Mouse (Mus musculus) midbrain, postnatal 0 days (tissue): ENCODE data around the gene Plp2. TPM values are rescaled to one million over a fixed set of nuclear protein-coding genes. Genes with fewer than 3 reads are reported as not detected.

Source experiments
- ATAC-seq: fragments of 200-750 bp; cut with Nextera tagmentation; 2 replicates; pipeline ENCODE4 v1.8.0; 2017; ENCODE audit warnings: moderate number of reproducible peaks, mild to moderate bottlenecking, moderate TSS enrichment, moderate library complexity; ENCODE audit not compliant: low FRiP score
- DNase-seq: peaks from one replicate; pipeline ENCODE4 v3.0.0-alpha.2; 2015; ENCODE audit warnings: low spot score
- H3K27ac ChIP-seq: fragments of 300-500 bp; sonication (generic); 2 replicates; pipeline ENCODE4 v1.5.1; 2014; ENCODE audit warnings: low read depth, mild to moderate bottlenecking, low read length, mixed read lengths
- H3K27me3 ChIP-seq: fragments of 300-500 bp; sonication (generic); 2 replicates; pipeline ENCODE4 v1.6.1; 2014; ENCODE audit warnings: low read length, control low read depth, mixed read lengths; ENCODE audit not compliant: insufficient read depth
- H3K36me3 ChIP-seq: fragments of 300-500 bp; sonication (generic); 2 replicates; pipeline ENCODE4 v1.6.1; 2014; ENCODE audit warnings: low read length, control low read depth, mixed read lengths; ENCODE audit not compliant: insufficient read depth
- H3K4me1 ChIP-seq: fragments of 300-500 bp; sonication (generic); 2 replicates; pipeline ENCODE4 v1.6.1; 2014; ENCODE audit warnings: mild to moderate bottlenecking, control low read depth, antibody characterized with exemption, low read length, mixed read lengths; ENCODE audit not compliant: insufficient read depth
- H3K4me2 ChIP-seq: fragments of 300-500 bp; sonication (generic); 2 replicates; pipeline ENCODE4 v1.6.1; 2014; ENCODE audit warnings: low read depth, mild to moderate bottlenecking, low read length, mixed read lengths; ENCODE audit not compliant: poor library complexity, severe bottlenecking
- H3K4me3 ChIP-seq: fragments of 300-500 bp; sonication (generic); 2 replicates; pipeline ENCODE4 v1.5.1; 2014; ENCODE audit warnings: low read depth, mild to moderate bottlenecking, low read length, moderate library complexity
- H3K9ac ChIP-seq: fragments of 300-500 bp; sonication (generic); replicated peaks from 2 replicates; pipeline ENCODE4 v1.6.1; 2014; ENCODE audit warnings: mild to moderate bottlenecking, low read length, moderate library complexity, mixed read lengths; ENCODE audit not compliant: poor library complexity, severe bottlenecking
- H3K9me3 ChIP-seq: fragments of 300-500 bp; sonication (generic); 2 replicates; pipeline ENCODE4 v1.6.1; 2016; ENCODE audit warnings: low read length, control low read depth
- CTCF ChIP-seq: IDR thresholded peaks from 2 replicates; pipeline ENCODE4 v1.5.1; 2016; ENCODE audit warnings: antibody characterized with exemption, mild to moderate bottlenecking
- WGBS: fragments of 180-500 bp; shearing (Covaris S2); extraction: QIAGEN DNeasy Blood & Tissue Kit; methylation state at CpG from one replicate; pipeline ENCODE4 v1.1.7; 2014; 5-methylcytosine and 5-hydroxymethylcytosine counted together
- polyA plus RNA-seq: library from polyadenylated mRNA; unstranded; fragments of >200 nt; fragmentation: Nextera tagmentation; extraction: Ambion mirVana; gene quantifications from 2 replicates; pipeline ENCODE4 v1.2.1, GENCODE M21; 2015
- total RNA-seq: library from RNA; depleted of rRNA; stranded (reverse); fragments of >200 nt; gene quantifications from 2 replicates; pipeline ENCODE4 v1.2.3, GENCODE M21; 2014; rRNA removed

Plp2 gene
- total and polyA plus RNA-seq, 2 experiments from 2014 or later = 16.4 to 18.9 TPM

DNA sequence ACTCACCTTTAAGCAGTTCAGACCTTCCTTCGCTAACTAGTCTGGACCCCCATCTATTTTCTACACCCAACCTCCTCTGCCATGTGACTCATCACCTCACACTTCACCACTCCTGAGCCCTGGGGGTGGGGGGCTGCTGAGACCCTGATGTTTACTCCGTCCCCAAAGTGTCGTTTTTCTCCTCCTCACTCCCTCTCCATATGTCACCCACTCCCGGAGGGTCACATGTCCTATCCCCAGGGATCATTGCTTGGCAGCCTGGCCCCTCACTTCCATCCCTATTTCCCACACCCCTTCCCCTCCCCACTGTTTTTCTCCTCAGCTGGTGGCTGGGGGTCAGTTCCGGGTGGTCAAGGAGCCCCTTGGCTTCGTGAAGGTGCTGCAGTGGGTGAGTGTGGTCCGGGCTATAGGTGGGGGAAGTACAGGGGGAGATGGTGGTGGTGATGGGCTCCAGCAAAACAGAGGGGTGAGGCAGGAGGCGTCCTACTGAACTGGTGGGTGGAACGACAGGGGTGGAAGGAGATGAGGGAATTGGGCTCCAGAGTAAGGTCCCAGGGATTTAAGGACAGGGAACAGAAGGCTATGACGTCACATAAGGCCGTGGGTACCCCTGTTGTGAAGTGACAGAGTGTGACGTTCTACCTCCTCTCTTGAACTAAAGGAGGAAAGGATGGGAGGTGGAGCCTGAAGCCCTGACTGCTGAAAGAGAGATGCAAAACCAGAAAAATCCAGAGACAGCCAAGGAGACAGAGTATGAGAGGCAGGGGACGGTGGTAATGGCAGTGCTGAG lies 31.5 kb downstream of the Plp2 start:
- DNase-seq = peak; percentile 44
- Histone ChIP-seq H3K4me3 (peak overlapping the region; percentile 49), H3K36me3 (peaks cover 6% of the 10 kb centered on the region; the same call in 1 of the 2 replicates), H3K27ac (peak overlapping the region; percentile 72; the same call in 1 of the 2 replicates), H3K9ac (peak overlapping the region; percentile 80), H3K4me2 (peak overlapping the region; percentile 57), H3K9me3 (no peaks in the 10 kb centered on the region), H3K4me1 (no peaks in the 10 kb centered on the region), H3K27me3 (no peaks in the 10 kb centered on the region)
- 23% methylated on average over 13 of the region's 13 CpGs for WGBS
- peak; percentile 24; the same call in 1 of the 2 replicates for ATAC-seq
- TF ChIP-seq CTCF = no peak

DNA sequence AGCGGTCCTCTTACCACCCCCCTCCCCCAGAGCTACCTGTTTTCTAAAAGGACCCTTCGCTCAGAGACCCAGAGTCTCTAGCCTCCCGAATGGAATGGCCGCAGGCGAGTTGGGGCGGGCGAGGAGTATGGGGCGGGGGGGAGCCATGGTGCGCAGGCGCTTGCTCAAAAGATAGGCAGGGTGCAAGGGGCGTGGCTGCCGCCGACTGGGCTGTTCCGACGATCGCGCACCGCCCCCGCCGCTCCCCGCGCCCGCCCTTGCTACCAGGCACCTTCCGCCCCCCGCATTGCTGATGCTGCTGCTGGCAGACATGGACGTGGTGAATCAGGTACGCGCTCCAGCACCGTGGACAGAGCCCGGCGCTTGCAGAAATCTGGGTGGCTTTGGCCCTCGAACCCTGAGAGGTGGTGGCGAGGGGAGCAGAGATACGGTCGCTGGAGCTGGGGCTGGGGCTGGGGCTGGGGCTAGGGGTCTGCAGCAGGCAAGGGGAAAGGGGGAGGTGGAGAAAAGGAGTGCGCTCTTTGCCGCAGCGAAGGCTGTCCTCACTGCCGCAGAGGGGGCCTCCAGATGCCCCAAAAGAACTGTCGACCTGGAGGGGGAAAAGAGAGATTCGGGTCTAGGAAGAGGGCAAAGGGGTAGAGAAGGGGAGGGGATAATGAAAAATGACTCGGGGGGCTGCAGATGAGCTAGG lies 32.6 kb downstream of the Plp2 start, which contains the start of gene Syp:
Gene Syp (plus strand): TSS at position 71 of the 691 bp plus-strand sequence.
- peak; percentile 85 for ATAC-seq
- H3K9ac ChIP-seq = peak within 1 kb of the TSS; percentile 80
- H3K27ac ChIP-seq = peak within 1 kb of the TSS; percentile 72
- WGBS = 13% methylated on average over 24 of the region's 42 CpGs
- DNase-seq = peak; percentile 85
- H3K4me1 ChIP-seq = no peaks in the 10 kb centered on the region
- H3K27me3 ChIP-seq = no peaks in the 10 kb centered on the region
- peak within 1 kb of the TSS; percentile 57 for H3K4me2 ChIP-seq
- no peaks in the 10 kb centered on the region for H3K9me3 ChIP-seq
- peak within 1 kb of the TSS; percentile 49 for H3K4me3 ChIP-seq
- peaks cover 4% of the 10 kb centered on the region; the same call in 1 of the 2 replicates for H3K36me3 ChIP-seq
- no peak for TF ChIP-seq CTCF

DNA sequence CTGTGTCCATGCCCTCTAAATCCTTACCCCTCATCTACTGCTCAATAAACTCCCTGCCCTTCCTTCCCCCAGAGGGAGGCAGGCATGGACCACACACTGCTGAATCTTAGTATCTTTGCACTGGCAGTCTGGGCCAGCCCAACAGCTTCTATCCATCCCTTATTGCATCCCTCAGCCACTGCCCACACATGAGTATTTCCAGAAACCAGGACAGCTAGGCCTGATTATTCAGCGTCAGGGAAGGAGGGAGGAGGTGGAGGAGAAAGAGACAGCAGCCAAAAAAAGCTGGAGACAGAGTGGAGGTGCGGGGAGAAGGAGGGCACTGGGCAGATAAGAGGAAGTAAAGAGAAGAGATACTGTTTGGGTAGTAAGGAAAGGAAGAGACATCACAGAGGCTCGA lies 36.1 kb downstream of the Plp2 start:
- Histone ChIP-seq H3K27me3 (no peaks in the 10 kb centered on the region), H3K27ac (no peak overlapping the region), H3K4me3 (no peak overlapping the region), H3K9me3 (no peaks in the 10 kb centered on the region), H3K4me1 (no peaks in the 10 kb centered on the region), H3K9ac (no peak overlapping the region), H3K4me2 (no peak overlapping the region), H3K36me3 (no peaks in the 10 kb centered on the region)
- no peak for DNase-seq
- no peak for ATAC-seq
- TF ChIP-seq CTCF = no peak
- 71% methylated on average over 3 of the region's 3 CpGs for WGBS

DNA sequence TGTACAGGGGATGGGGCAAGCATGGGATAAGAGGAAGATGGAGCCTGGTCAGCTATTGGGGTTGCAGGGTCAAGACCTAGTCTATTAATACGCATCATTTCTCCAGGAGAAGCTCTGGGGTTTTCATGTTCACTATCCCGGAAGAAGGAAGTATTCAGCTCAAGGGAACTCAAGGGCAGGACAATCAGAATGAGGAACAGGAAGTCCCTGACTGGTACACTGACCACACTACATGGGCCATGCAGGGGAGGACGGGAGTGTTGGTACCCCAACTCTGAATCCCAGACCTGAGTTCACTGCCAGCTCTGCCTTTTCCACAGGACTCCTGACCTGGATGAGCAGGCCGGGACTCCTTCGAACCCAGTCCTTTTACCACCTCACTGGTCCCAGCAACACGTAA lies 38.6 kb downstream of the Plp2 start:
- WGBS = 93% methylated on average over 6 of the region's 6 CpGs
- H3K4me2 ChIP-seq = no peak overlapping the region
- no peak overlapping the region for H3K9ac ChIP-seq
- H3K36me3 ChIP-seq = no peaks in the 10 kb centered on the region
- H3K4me3 ChIP-seq = no peak overlapping the region
- H3K4me1 ChIP-seq = no peaks in the 10 kb centered on the region
- TF ChIP-seq CTCF = no peak
- no peak overlapping the region for H3K27ac ChIP-seq
- no peaks in the 10 kb centered on the region for H3K27me3 ChIP-seq
- DNase-seq (no peak), ATAC-seq (no peak)
- no peaks in the 10 kb centered on the region for H3K9me3 ChIP-seq

Other genes starting within 250 kb of the Plp2 start
- gene Foxp3, start 97.7 kb downstream of the Plp2 start, total RNA-seq = 0.16 TPM in 1 of 2 replicates, not detected in the other
- 0.30 TPM in 1 of 2 replicates, not detected in the other for gene Foxp3, start 97.7 kb downstream of the Plp2 start, polyA plus RNA-seq
- 19.4 and 27.3 TPM in 2 replicates for gene Ppp1r3f, start 97.1 kb downstream of the Plp2 start, total RNA-seq
- gene Ppp1r3f, start 97.1 kb downstream of the Plp2 start, polyA plus RNA-seq = 8.4 and 9.4 TPM in 2 replicates
- gene Ccdc22, start 65.9 kb downstream of the Plp2 start, total RNA-seq = 29.6 and 32.3 TPM in 2 replicates
- gene Ccdc22, start 65.9 kb downstream of the Plp2 start, polyA plus RNA-seq = 19.9 and 20.0 TPM in 2 replicates
- gene Cacna1f, start 64.3 kb downstream of the Plp2 start, total RNA-seq = 0.05 and 1.0 TPM in 2 replicates
- gene Cacna1f, start 64.3 kb downstream of the Plp2 start, polyA plus RNA-seq = 0.16 and 0.20 TPM in 2 replicates
- 431 and 492 TPM in 2 replicates for gene Syp, start 32.9 kb downstream of the Plp2 start, total RNA-seq
- gene Syp, start 32.9 kb downstream of the Plp2 start, polyA plus RNA-seq = 329 and 360 TPM in 2 replicates
- gene Prickle3, start 14.1 kb downstream of the Plp2 start, total RNA-seq = 0.99 and 1.6 TPM in 2 replicates
- gene Prickle3, start 14.1 kb downstream of the Plp2 start, polyA plus RNA-seq = 1.1 and 1.3 TPM in 2 replicates
- not detected in 2 replicates for gene Magix, start 9.9 kb upstream of the Plp2 start, total RNA-seq
- gene Magix, start 9.9 kb upstream of the Plp2 start, polyA plus RNA-seq = 0.07 and 0.13 TPM in 2 replicates
- gene Gpkow, start 25.7 kb upstream of the Plp2 start, total RNA-seq = 11.9 and 25.1 TPM in 2 replicates
- gene Gpkow, start 25.7 kb upstream of the Plp2 start, polyA plus RNA-seq = 41.6 and 42.3 TPM in 2 replicates
- gene Wdr45, start 42.9 kb upstream of the Plp2 start, total RNA-seq = 34.6 and 42.0 TPM in 2 replicates
- gene Wdr45, start 42.9 kb upstream of the Plp2 start, polyA plus RNA-seq = 27.2 and 30.5 TPM in 2 replicates
- 0.71 TPM in 1 of 2 replicates, not detected in the other for gene Gm45208, start 50.9 kb upstream of the Plp2 start, total RNA-seq
- not detected in 2 replicates for gene Gm45208, start 50.9 kb upstream of the Plp2 start, polyA plus RNA-seq
- 110 and 134 TPM in 2 replicates for gene Praf2, start 57.0 kb upstream of the Plp2 start, total RNA-seq
- 136 and 146 TPM in 2 replicates for gene Praf2, start 57.0 kb upstream of the Plp2 start, polyA plus RNA-seq
- gene Ccdc120, start 79.5 kb upstream of the Plp2 start, total RNA-seq = 272 and 352 TPM in 2 replicates
- 64.9 and 71.6 TPM in 2 replicates for gene Ccdc120, start 79.5 kb upstream of the Plp2 start, polyA plus RNA-seq
- 21.0 and 22.3 TPM in 2 replicates for gene Tfe3, start 91.2 kb upstream of the Plp2 start, total RNA-seq
- gene Tfe3, start 91.2 kb upstream of the Plp2 start, polyA plus RNA-seq = 20.0 and 21.0 TPM in 2 replicates
- 27.2 and 36.3 TPM in 2 replicates for gene Gripap1, start 118.4 kb upstream of the Plp2 start, total RNA-seq
- 63.9 and 68.4 TPM in 2 replicates for gene Gripap1, start 118.4 kb upstream of the Plp2 start, polyA plus RNA-seq
- 3.1 and 5.2 TPM in 2 replicates for gene Kcnd1, start 150.9 kb upstream of the Plp2 start, total RNA-seq
- gene Kcnd1, start 150.9 kb upstream of the Plp2 start, polyA plus RNA-seq = 4.6 and 5.3 TPM in 2 replicates
- 61.2 and 68.3 TPM in 2 replicates for gene Otud5, start 170.0 kb upstream of the Plp2 start, total RNA-seq
- gene Otud5, start 170.0 kb upstream of the Plp2 start, polyA plus RNA-seq = 37.0 and 39.6 TPM in 2 replicates
- gene Pim2, start 206.9 kb upstream of the Plp2 start, total RNA-seq = 12.7 and 17.4 TPM in 2 replicates
- gene Pim2, start 206.9 kb upstream of the Plp2 start, polyA plus RNA-seq = 20.4 and 20.9 TPM in 2 replicates
- gene Slc35a2, start 212.6 kb upstream of the Plp2 start, total RNA-seq = 50.2 and 67.0 TPM in 2 replicates
- gene Slc35a2, start 212.6 kb upstream of the Plp2 start, polyA plus RNA-seq = 42.9 and 46.2 TPM in 2 replicates
- gene Pqbp1, start 227.9 kb upstream of the Plp2 start, total RNA-seq = 136 and 143 TPM in 2 replicates
- gene Pqbp1, start 227.9 kb upstream of the Plp2 start, polyA plus RNA-seq = 232 and 234 TPM in 2 replicates
- 42.6 and 43.4 TPM in 2 replicates for gene Timm17b, start 228.0 kb upstream of the Plp2 start, total RNA-seq
- 141 and 145 TPM in 2 replicates for gene Timm17b, start 228.0 kb upstream of the Plp2 start, polyA plus RNA-seq
- not detected in 2 replicates for gene Gm10491, start 236.4 kb upstream of the Plp2 start, total RNA-seq
- not detected in 2 replicates for gene Gm10491, start 236.4 kb upstream of the Plp2 start, polyA plus RNA-seq
- not detected in 2 replicates for gene Gm10490, start 238.2 kb upstream of the Plp2 start, total RNA-seq
- gene Gm10490, start 238.2 kb upstream of the Plp2 start, polyA plus RNA-seq = not detected in 2 replicates
- gene Pcsk1n, start 248.4 kb upstream of the Plp2 start, total RNA-seq = 111 and 161 TPM in 2 replicates
- 534 and 561 TPM in 2 replicates for gene Pcsk1n, start 248.4 kb upstream of the Plp2 start, polyA plus RNA-seq